Mouse (Mus musculus) embryonic facial prominence, embryonic 12.5 days (tissue): ENCODE data around the gene Lgr4. TPM values are rescaled to one million over a fixed set of nuclear protein-coding genes. Genes with fewer than 3 reads are reported as not detected.

Experiments
- ATAC-seq: fragments of 200-750 bp; cut with Nextera tagmentation; 2 replicates; pipeline ENCODE4 v1.8.0; 2017; ENCODE audit not compliant: insufficient number of reproducible peaks, insufficient read depth, low FRiP score, low TSS enrichment
- H3K27ac ChIP-seq: fragments of 300-500 bp; sonication (generic); 2 replicates; pipeline ENCODE4 v1.5.1; 2016; ENCODE audit warnings: mild to moderate bottlenecking
- H3K27me3 ChIP-seq: fragments of 300-500 bp; sonication (generic); 2 replicates; pipeline ENCODE4 v1.6.1; 2016; ENCODE audit warnings: mild to moderate bottlenecking, moderate library complexity
- H3K36me3 ChIP-seq: fragments of 300-500 bp; sonication (generic); 2 replicates; pipeline ENCODE4 v1.6.1; 2016; ENCODE audit warnings: mild to moderate bottlenecking
- H3K4me1 ChIP-seq: fragments of 300-500 bp; sonication (generic); 2 replicates; pipeline ENCODE4 v1.6.1; 2016
- H3K4me2 ChIP-seq: fragments of 300-500 bp; sonication (generic); replicated peaks from 2 replicates; pipeline ENCODE4 v1.6.1; 2016; ENCODE audit warnings: mild to moderate bottlenecking, moderate library complexity
- H3K4me3 ChIP-seq: fragments of 300-500 bp; sonication (generic); 2 replicates; pipeline ENCODE4 v1.5.1; 2016; ENCODE audit warnings: mild to moderate bottlenecking
- H3K9ac ChIP-seq: fragments of 300-500 bp; sonication (generic); 2 replicates; pipeline ENCODE4 v1.6.1; 2016; ENCODE audit warnings: mild to moderate bottlenecking, moderate library complexity
- H3K9me3 ChIP-seq: fragments of 300-500 bp; sonication (generic); 2 replicates; pipeline ENCODE4 v1.6.1; 2016; ENCODE audit warnings: mild to moderate bottlenecking, moderate library complexity
- WGBS: fragments of 180-500 bp; shearing (Covaris S2); methylation state at CpG from one replicate; pipeline ENCODE4 v1.1.7; 2016; 5-methylcytosine and 5-hydroxymethylcytosine counted together
- polyA plus RNA-seq: library from polyadenylated mRNA; unstranded; fragments of >200 nt; fragmentation: Nextera tagmentation; extraction: Ambion mirVana; gene quantifications from 2 replicates; pipeline ENCODE4 v1.2.1, GENCODE M21; 2016

Lgr4 gene
- polyA plus RNA-seq, 1 experiment from 2014 or later: 22.3 TPM

GRCm38 (mm10) chr2:109904171-109904821 lies 13.2 kb upstream of the Lgr4 start:
- no peaks in the 10 kb centered on the region for H3K27me3 ChIP-seq
- H3K27ac ChIP-seq: no peak overlapping the region
- H3K9ac ChIP-seq: no peak overlapping the region
- H3K36me3 ChIP-seq: peaks cover 18% of the 10 kb centered on the region
- ATAC-seq: no peak
- H3K4me3 ChIP-seq: no peak overlapping the region
- H3K4me2 ChIP-seq: no peak overlapping the region
- no peaks in the 10 kb centered on the region for H3K9me3 ChIP-seq
- no peaks in the 10 kb centered on the region for H3K4me1 ChIP-seq
- WGBS: 1% methylated on average over 7 of the region's 7 CpGs

- Histone ChIP-seq H3K4me3 (no peak overlapping the region), H3K9me3 (no peaks in the 10 kb centered on the region), H3K36me3 (no peaks in the 10 kb centered on the region), H3K4me2 (no peak overlapping the region), H3K27me3 (no peaks in the 10 kb centered on the region), H3K9ac (no peak overlapping the region), H3K27ac (no peak overlapping the region), H3K4me1 (no peaks in the 10 kb centered on the region)
- no peak for ATAC-seq
- 63% methylated on average over 2 of the region's 2 CpGs for WGBS
Measured at GRCm38 (mm10) chr2:109909122-109909521, 8.3 kb upstream of the Lgr4 start.

GRCm38 (mm10) chr2:109912216-109912615 lies 5.2 kb upstream of the Lgr4 start:
- H3K36me3 ChIP-seq: no peaks in the 10 kb centered on the region
- H3K4me1 ChIP-seq: no peaks in the 10 kb centered on the region
- H3K4me3 ChIP-seq: no peak overlapping the region
- H3K4me2 ChIP-seq: no peak overlapping the region
- H3K9me3 ChIP-seq: no peaks in the 10 kb centered on the region
- H3K9ac ChIP-seq: no peak overlapping the region
- WGBS: 81% methylated on average over 8 of the region's 8 CpGs
- no peak for ATAC-seq
- H3K27me3 ChIP-seq: no peaks in the 10 kb centered on the region
- H3K27ac ChIP-seq: no peak overlapping the region

GRCm38 (mm10) chr2:109912766-109913165 lies 4.7 kb upstream of the Lgr4 start:
- Histone ChIP-seq H3K27me3 (no peaks in the 10 kb centered on the region), H3K9me3 (no peaks in the 10 kb centered on the region)
- WGBS: 86% methylated on average over 12 of the region's 12 CpGs

GRCm38 (mm10) chr2:109913241-109913640 lies 4.2 kb upstream of the Lgr4 start:
- no peak for ATAC-seq
- Histone ChIP-seq H3K4me3 (no peak overlapping the region), H3K27me3 (no peaks in the 10 kb centered on the region), H3K9ac (no peak overlapping the region), H3K36me3 (no peaks in the 10 kb centered on the region), H3K27ac (no peak overlapping the region), H3K9me3 (no peaks in the 10 kb centered on the region), H3K4me1 (no peaks in the 10 kb centered on the region), H3K4me2 (no peak overlapping the region)
- whole genome bisulfite sequencing: 64% methylated on average over 8 of the region's 8 CpGs

More at GRCm38 (mm10) chr2:109912766-109913165, 4.7 kb upstream of the Lgr4 start:
- Histone ChIP-seq H3K4me2 (no peak overlapping the region), H3K36me3 (no peaks in the 10 kb centered on the region), H3K27ac (no peak overlapping the region), H3K9ac (no peak overlapping the region), H3K4me3 (no peak overlapping the region), H3K4me1 (no peaks in the 10 kb centered on the region)
- no peak for ATAC-seq

GRCm38 (mm10) chr2:109914601-109915000 lies 2.8 kb upstream of the Lgr4 start:
- no peak for ATAC-seq
- H3K4me3 ChIP-seq: no peak overlapping the region
- H3K9me3 ChIP-seq: no peaks in the 10 kb centered on the region
- no peak overlapping the region for H3K9ac ChIP-seq
- H3K27me3 ChIP-seq: no peaks in the 10 kb centered on the region
- no peak overlapping the region for H3K27ac ChIP-seq
- no peak overlapping the region for H3K4me2 ChIP-seq
- no peaks in the 10 kb centered on the region for H3K36me3 ChIP-seq
- peaks cover 10% of the 10 kb centered on the region for H3K4me1 ChIP-seq

- H3K4me2 ChIP-seq: peak overlapping the region; percentile 88
- peaks cover 28% of the 10 kb centered on the region for H3K4me1 ChIP-seq
- no peaks in the 10 kb centered on the region for H3K9me3 ChIP-seq
- 2% methylated on average over 11 of the region's 11 CpGs for WGBS
- no peak overlapping the region for H3K9ac ChIP-seq
- peak; percentile 8; the same call in 1 of the 2 replicates for ATAC-seq
- no peaks in the 10 kb centered on the region for H3K36me3 ChIP-seq
- H3K4me3 ChIP-seq: peak overlapping the region; percentile 90
- H3K27me3 ChIP-seq: no peaks in the 10 kb centered on the region
- peak overlapping the region; percentile 98 for H3K27ac ChIP-seq
Measured at GRCm38 (mm10) chr2:109916782-109917495, 508 bp upstream of the Lgr4 start.

- no peaks in the 10 kb centered on the region for H3K9me3 ChIP-seq
- no peak for ATAC-seq
- WGBS: 5% methylated on average over 22 of the region's 22 CpGs
Measured at GRCm38 (mm10) chr2:109918592-109919262, 1.3 kb downstream of the Lgr4 start.

GRCm38 (mm10) chr2:109920471-109920870 lies 3.0 kb downstream of the Lgr4 start:
- Histone ChIP-seq H3K36me3 (0 out of 2 replicates have a peak, but pooled peaks cover under 1% of the 10 kb centered on the region), H3K9me3 (no peaks in the 10 kb centered on the region), H3K4me3 (peak overlapping the region; percentile 18; the same call in 1 of the 2 replicates), H3K27ac (no peak overlapping the region), H3K9ac (0 out of 2 replicates have a peak overlapping the region, but pooled peaks have one; percentile 8), H3K4me2 (peak overlapping the region; percentile 88), H3K27me3 (no peaks in the 10 kb centered on the region), H3K4me1 (peaks cover 28% of the 10 kb centered on the region)
- 75% methylated on average over 7 of the region's 7 CpGs for WGBS
- ATAC-seq: no peak

More at GRCm38 (mm10) chr2:109918592-109919262, 1.3 kb downstream of the Lgr4 start:
- Histone ChIP-seq H3K4me1 (peaks cover 28% of the 10 kb centered on the region), H3K27me3 (no peaks in the 10 kb centered on the region), H3K36me3 (no peaks in the 10 kb centered on the region), H3K9ac (peak overlapping the region; percentile 97), H3K4me2 (peak overlapping the region; percentile 88), H3K27ac (peak overlapping the region; percentile 98; the same call in 1 of the 2 replicates), H3K4me3 (peak overlapping the region; percentile 90)

GRCm38 (mm10) chr2:109921298-109922035 lies 4.0 kb downstream of the Lgr4 start:
- no peaks in the 10 kb centered on the region for H3K9me3 ChIP-seq
- no peaks in the 10 kb centered on the region for H3K27me3 ChIP-seq
- peaks cover 28% of the 10 kb centered on the region for H3K4me1 ChIP-seq
- WGBS: 65% methylated on average over 8 of the region's 8 CpGs
- H3K4me3 ChIP-seq: no peak overlapping the region
- no peak overlapping the region for H3K9ac ChIP-seq
- ATAC-seq: no peak
- H3K27ac ChIP-seq: no peak overlapping the region
- H3K4me2 ChIP-seq: no peak overlapping the region; the same call in 1 of the 2 replicates
- peaks cover 8% of the 10 kb centered on the region; the same call in 1 of the 2 replicates for H3K36me3 ChIP-seq

- Histone ChIP-seq H3K4me3 (no peak overlapping the region), H3K9me3 (no peaks in the 10 kb centered on the region), H3K9ac (no peak overlapping the region), H3K4me1 (peaks cover 28% of the 10 kb centered on the region), H3K27me3 (no peaks in the 10 kb centered on the region), H3K36me3 (peaks cover 8% of the 10 kb centered on the region; the same call in 1 of the 2 replicates), H3K27ac (no peak overlapping the region), H3K4me2 (no peak overlapping the region)
- 73% methylated on average over 3 of the region's 3 CpGs for WGBS
- no peak for ATAC-seq
Measured at GRCm38 (mm10) chr2:109922306-109922705, 4.9 kb downstream of the Lgr4 start.
